13 mouse cellular contexts compared by ENCODE assay signal in genomic region chr2:30269241-30269990, GRCm38 (mm10). TPM values are rescaled to one million over a fixed set of nuclear protein-coding genes. Genes with fewer than 3 reads are reported as not detected.
A peak's percentile ranks its signal among the peaks of the same experiment; 100 is the strongest.
DNase-seq lines count a peak whose midpoint lies in the region; ATAC-seq and TF ChIP-seq lines count a peak whose summit lies in the region.
"Had no signal": no experiment of that assay in that cellular context is flagged by ENCODE, and none has a peak within 500 bp of the region (broad histone marks: within the 10 kb centered on the region; RNA-seq: fewer than 3 reads in every experiment).

No protein-coding gene starts in this region.

- H3K4me2 ChIP-seq in heart, embryonic 11.5 days, result no peak overlapping the region
- no peak overlapping the region for H3K4me2 ChIP-seq in lung, embryonic 16.5 days (ENCODE audit: low read depth, low read length)
- H3K4me2 ChIP-seq in heart, embryonic 13.5 days, result no peak overlapping the region
- H3K4me2 ChIP-seq: neural tube, embryonic 13.5 days had no signal

- 84% methylated on average over 17 of the region's 17 CpGs for WGBS in heart, embryonic 11.5 days (ENCODE audit: insufficient replicate concordance)
- WGBS in lung, embryonic 16.5 days, result 82% methylated on average over 17 of the region's 17 CpGs
- 81% methylated on average over 17 of the region's 17 CpGs for WGBS in heart, embryonic 13.5 days
- 82% methylated on average over 17 of the region's 17 CpGs for WGBS in olfactory bulb, adult 2 months

- TF ChIP-seq CTCF in olfactory bulb, adult 2 months (IDR thresholded peaks at IDR 0.05; ENCODE audit: insufficient read depth, low read depth, low read length), result no peak

- intact Hi-C loops in heart, postnatal 10 days (cut with DNase I), result no loop called here

- ATAC-seq in heart, embryonic 11.5 days (replicated peaks; ENCODE audit: insufficient number of reproducible peaks, low FRiP score, low TSS enrichment), result no peak
- no peak for ATAC-seq in lung, embryonic 16.5 days (ENCODE audit: low read depth)
- no peak for ATAC-seq in heart, embryonic 13.5 days (ENCODE audit: extremely low read depth, insufficient number of reproducible peaks, low FRiP score, low TSS enrichment)

- no peak for TF ChIP-seq POLR2A in olfactory bulb, adult 2 months (IDR thresholded peaks at IDR 0.05; ENCODE audit: insufficient read depth, low read depth, low read length)

- H3K27me3 ChIP-seq in heart, embryonic 11.5 days (ENCODE audit: control insufficient read depth, insufficient read depth, low read length), result no peaks in the 10 kb centered on the region
- no peaks in the 10 kb centered on the region for H3K27me3 ChIP-seq in lung, embryonic 16.5 days (ENCODE audit: control insufficient read depth, insufficient read depth, low read depth, low read length)
- no peaks in the 10 kb centered on the region for H3K27me3 ChIP-seq in heart, embryonic 13.5 days (replicated peaks)
- H3K27me3 ChIP-seq: neural tube, embryonic 13.5 days had no signal

- H3K4me1 ChIP-seq in heart, embryonic 11.5 days (ENCODE audit: control insufficient read depth, insufficient read depth, low read length), result peaks cover 27% of the 10 kb centered on the region
- H3K4me1 ChIP-seq in lung, embryonic 16.5 days (replicated peaks; ENCODE audit: control insufficient read depth, insufficient read depth, low read length), result peaks cover 30% of the 10 kb centered on the region
- H3K4me1 ChIP-seq in heart, embryonic 13.5 days, result peaks cover 50% of the 10 kb centered on the region
- peaks cover 13% of the 10 kb centered on the region for H3K4me1 ChIP-seq in olfactory bulb, adult 2 months (ENCODE audit: control insufficient read depth, insufficient read depth, low read length)

- no peak for DNase-seq in heart, postnatal 10 days
- DNase-seq in lung, postnatal 4 days, result no peak
- no peak for DNase-seq in retina, postnatal 1 day
- DNase-seq in right cerebral cortex, postnatal 14 days, result no peak

- H3K9ac ChIP-seq in heart, embryonic 11.5 days (ENCODE audit: low read depth, low read length), result no peak overlapping the region
- H3K9ac ChIP-seq in lung, embryonic 16.5 days (ENCODE audit: low read length), result peak overlapping the region; percentile 33; the same call in 1 of the 2 replicates
- peak overlapping the region; percentile 56 for H3K9ac ChIP-seq in heart, embryonic 13.5 days
- H3K9ac ChIP-seq: neural tube, embryonic 13.5 days had no signal

- H3K36me3 ChIP-seq in heart, embryonic 11.5 days (ENCODE audit: control insufficient read depth, insufficient read depth, low read length), result no peaks in the 10 kb centered on the region
- H3K36me3 ChIP-seq in lung, embryonic 16.5 days (ENCODE audit: control insufficient read depth, insufficient read depth, low read length), result peaks cover 1% of the 10 kb centered on the region; the same call in 1 of the 2 replicates
- peaks cover 21% of the 10 kb centered on the region for H3K36me3 ChIP-seq in heart, embryonic 13.5 days

- H3K4me3 ChIP-seq in heart, embryonic 11.5 days (ENCODE audit: low read depth, low read length), result no peak overlapping the region
- no peak overlapping the region for H3K4me3 ChIP-seq in lung, embryonic 16.5 days (ENCODE audit: low read length)
- H3K4me3 ChIP-seq in heart, embryonic 13.5 days, result no peak overlapping the region
- H3K4me3 ChIP-seq in olfactory bulb, adult 2 months (ENCODE audit: insufficient read depth, low read depth, low read length), result no peak overlapping the region
- H3K4me3 ChIP-seq: neural tube, embryonic 13.5 days had no signal

- H3K9me3 ChIP-seq in heart, embryonic 11.5 days (replicated peaks; ENCODE audit: control insufficient read depth, low read length), result no peaks in the 10 kb centered on the region
- H3K9me3 ChIP-seq in lung, embryonic 16.5 days (ENCODE audit: control insufficient read depth, low read length), result no peaks in the 10 kb centered on the region
- H3K9me3 ChIP-seq in heart, embryonic 13.5 days, result no peaks in the 10 kb centered on the region
- H3K9me3 ChIP-seq: neural tube, embryonic 13.5 days had no signal

- peak overlapping the region; percentile 71 for H3K27ac ChIP-seq in heart, embryonic 11.5 days (ENCODE audit: low read depth, low read length)
- peak overlapping the region; percentile 54 for H3K27ac ChIP-seq in lung, embryonic 16.5 days (ENCODE audit: low read length)
- H3K27ac ChIP-seq in heart, embryonic 13.5 days (replicated peaks), result peak overlapping the region; percentile 82
- 0 out of 2 replicates have a peak overlapping the region, but pooled peaks have one; percentile 8 for H3K27ac ChIP-seq in olfactory bulb, adult 2 months (ENCODE audit: insufficient read depth, low read depth, low read length)
- H3K27ac ChIP-seq: neural tube, embryonic 13.5 days had no signal

RNA-seq across cellular contexts. Expression of gene Phyhd1, which starts 3.4 kb away (rescaled TPM):
- polyA plus RNA-seq in heart, embryonic 11.5 days (2014; fragmentation: Nextera tagmentation; extraction: Ambion mirVana), result 4.7 and 7.4 TPM in 2 replicates
- total RNA-seq in heart, postnatal 10 days (2021), result 10 to 100 TPM; 26.3 to 29.3 TPM
- 7.4 and 8.2 TPM in 2 replicates for polyA plus RNA-seq in lung, embryonic 16.5 days (2015; fragmentation: Nextera tagmentation; extraction: Ambion mirVana)
- polyA plus RNA-seq in heart, embryonic 13.5 days (2015; fragmentation: Nextera tagmentation; extraction: Ambion mirVana), result 7.0 and 8.2 TPM in 2 replicates
- not detected in 2 replicates for polyA plus RNA-seq in olfactory bulb, adult 2 months (2012; ENCODE audit: insufficient read depth, insufficient read length, low replicate concordance, missing spikeins)

RNA-seq across cellular contexts. Expression of gene Gm28038, which starts 11.4 kb away (rescaled TPM):
- not detected in 2 replicates for polyA plus RNA-seq in heart, embryonic 11.5 days (2014; fragmentation: Nextera tagmentation; extraction: Ambion mirVana)
- total RNA-seq in heart, postnatal 10 days (2021), result not detected
- polyA plus RNA-seq in lung, embryonic 16.5 days (2015; fragmentation: Nextera tagmentation; extraction: Ambion mirVana), result not detected in 2 replicates
- polyA plus RNA-seq in heart, embryonic 13.5 days (2015; fragmentation: Nextera tagmentation; extraction: Ambion mirVana), result not detected in 2 replicates
- not detected in 2 replicates for polyA plus RNA-seq in olfactory bulb, adult 2 months (2012; ENCODE audit: insufficient read depth, insufficient read length, low replicate concordance, missing spikeins)
- total RNA-seq: adrenal gland, adult 2 months; common myeloid progenitor, adult 5-6 weeks; left cerebral cortex, postnatal 10 days had no signal
- polyA plus RNA-seq: adrenal gland, adult 2 months; gonadal fat pad, adult 2 months; neural tube, embryonic 13.5 days had no signal

RNA-seq across cellular contexts. Expression of gene Dolk, which starts 16.7 kb away (rescaled TPM):
- polyA plus RNA-seq in heart, embryonic 11.5 days (2014; fragmentation: Nextera tagmentation; extraction: Ambion mirVana), result 26.6 and 27.7 TPM in 2 replicates
- total RNA-seq in heart, postnatal 10 days (2021), result 10 to 100 TPM; 25.9 to 28.6 TPM
- polyA plus RNA-seq in lung, embryonic 16.5 days (2015; fragmentation: Nextera tagmentation; extraction: Ambion mirVana), result 30.3 and 31.4 TPM in 2 replicates
- 27.8 and 30.3 TPM in 2 replicates for polyA plus RNA-seq in heart, embryonic 13.5 days (2015; fragmentation: Nextera tagmentation; extraction: Ambion mirVana)
- not detected in 2 replicates for polyA plus RNA-seq in olfactory bulb, adult 2 months (2012; ENCODE audit: insufficient read depth, insufficient read length, low replicate concordance, missing spikeins)

RNA-seq across cellular contexts. Expression of gene Nup188, which starts 16.8 kb away (rescaled TPM):
- polyA plus RNA-seq in heart, embryonic 11.5 days (2014; fragmentation: Nextera tagmentation; extraction: Ambion mirVana), result 34.2 and 37.4 TPM in 2 replicates
- total RNA-seq in heart, postnatal 10 days (2021), result 10 to 100 TPM; 25.1 to 26.6 TPM
- 30.5 and 33.6 TPM in 2 replicates for polyA plus RNA-seq in lung, embryonic 16.5 days (2015; fragmentation: Nextera tagmentation; extraction: Ambion mirVana)
- polyA plus RNA-seq in heart, embryonic 13.5 days (2015; fragmentation: Nextera tagmentation; extraction: Ambion mirVana), result 22.2 and 25.7 TPM in 2 replicates
- polyA plus RNA-seq in olfactory bulb, adult 2 months (2012; ENCODE audit: insufficient read depth, insufficient read length, low replicate concordance, missing spikeins), result not detected in 2 replicates

RNA-seq across cellular contexts. Expression of gene Gm28035, which starts 29.0 kb away (rescaled TPM):
- 0.49 TPM in 1 of 2 replicates, not detected in the other for polyA plus RNA-seq in heart, embryonic 11.5 days (2014; fragmentation: Nextera tagmentation; extraction: Ambion mirVana)
- total RNA-seq in heart, postnatal 10 days (2021), result 1 to 10 TPM; 1.3 to 2.7 TPM
- 0.16 and 0.18 TPM in 2 replicates for polyA plus RNA-seq in lung, embryonic 16.5 days (2015; fragmentation: Nextera tagmentation; extraction: Ambion mirVana)
- polyA plus RNA-seq in heart, embryonic 13.5 days (2015; fragmentation: Nextera tagmentation; extraction: Ambion mirVana), result 0.19 and 0.27 TPM in 2 replicates
- polyA plus RNA-seq in olfactory bulb, adult 2 months (2012; ENCODE audit: insufficient read depth, insufficient read length, low replicate concordance, missing spikeins), result not detected in 2 replicates
- total RNA-seq: common myeloid progenitor, adult 5-6 weeks had no signal

Comparison
In these comparisons a context has a peak if more than half of its experiments do, and no peak if none do; other contexts are left out.
1. H3K27ac ChIP-seq: peak in every context shown above with its lines; median percentile 82 in heart, embryonic 13.5 days; 71 in heart, embryonic 11.5 days; 54 in lung, embryonic 16.5 days; 8 in olfactory bulb, adult 2 months.
2. RNA of gene Dolk, which starts 16.7 kb away (polyA plus RNA-seq): 30.3 to 31.4 TPM in lung, embryonic 16.5 days, 27.8 to 30.3 TPM in heart, embryonic 13.5 days and 26.6 to 27.7 TPM in heart, embryonic 11.5 days; not detected in olfactory bulb, adult 2 months; every median in the first group is over 10 times any median in the second.